Mouse (Mus musculus) MEL-GATA-1-ER (cell line): ENCODE measurements around the gene Ticrr.

Experiments used
- DNase-seq: peaks from one replicate; pipeline ENCODE4 v3.0.0-alpha.2; 2012; ENCODE audit warnings: low read depth; ENCODE audit errors: extremely low read depth

Gene Ticrr

DNA sequence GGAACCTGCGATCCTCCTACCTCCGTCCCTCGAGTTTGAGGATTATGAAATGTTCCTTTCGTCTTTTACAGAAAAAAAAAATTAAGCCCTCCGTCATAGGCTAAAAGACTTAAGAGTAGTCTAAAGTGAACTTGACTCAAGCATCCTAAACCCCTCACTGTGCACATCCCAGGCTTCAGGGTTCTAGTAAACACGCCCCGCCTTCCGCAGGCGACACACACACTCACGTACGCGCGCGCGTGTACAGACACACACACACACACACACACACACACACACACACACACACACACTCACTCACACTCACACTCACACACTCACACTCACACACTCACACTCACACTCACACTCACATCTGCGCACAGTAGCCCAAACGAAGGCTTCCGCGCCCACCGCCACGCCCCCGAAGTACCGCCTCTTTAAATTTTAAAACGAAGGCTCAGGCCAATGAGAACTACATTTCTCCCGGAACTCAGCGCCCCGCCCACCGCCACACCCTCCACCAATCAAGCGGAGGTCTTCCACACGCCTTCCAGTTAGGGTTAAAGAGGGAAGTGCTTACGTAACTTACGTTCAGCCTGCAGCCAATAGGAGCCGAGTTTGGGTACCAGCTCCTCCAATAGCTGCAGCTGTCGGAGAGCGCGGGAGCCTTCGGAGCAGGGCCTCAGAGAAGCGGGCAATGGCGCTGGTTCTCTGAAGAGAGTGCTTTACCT lies at the start of gene Ticrr:
Gene Ticrr (plus strand): TSS at position 619 of the 713 bp plus-strand sequence.
- DNase-seq = peak; percentile 98

DNA sequence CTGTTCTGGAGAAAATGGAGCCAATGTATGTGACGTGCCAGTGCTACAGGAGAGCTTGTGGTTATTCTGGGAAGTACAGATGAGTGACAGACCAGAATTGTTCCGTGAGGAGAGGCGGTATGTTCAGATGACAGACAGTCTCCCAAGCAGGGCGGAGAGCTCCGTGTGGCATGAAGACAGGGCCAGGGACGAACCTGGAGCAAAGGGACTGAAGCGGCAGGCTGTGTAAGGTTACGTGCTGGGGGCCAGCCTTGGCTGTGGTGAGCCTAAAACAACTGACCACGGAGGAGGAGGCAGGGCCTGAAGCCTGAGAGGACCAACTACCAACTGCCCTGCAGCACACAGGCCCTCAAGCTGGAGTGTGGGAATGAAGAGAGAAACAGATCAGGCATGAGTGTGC lies 48.1 kb upstream of the Ticrr start:
- no peak for DNase-seq

DNA sequence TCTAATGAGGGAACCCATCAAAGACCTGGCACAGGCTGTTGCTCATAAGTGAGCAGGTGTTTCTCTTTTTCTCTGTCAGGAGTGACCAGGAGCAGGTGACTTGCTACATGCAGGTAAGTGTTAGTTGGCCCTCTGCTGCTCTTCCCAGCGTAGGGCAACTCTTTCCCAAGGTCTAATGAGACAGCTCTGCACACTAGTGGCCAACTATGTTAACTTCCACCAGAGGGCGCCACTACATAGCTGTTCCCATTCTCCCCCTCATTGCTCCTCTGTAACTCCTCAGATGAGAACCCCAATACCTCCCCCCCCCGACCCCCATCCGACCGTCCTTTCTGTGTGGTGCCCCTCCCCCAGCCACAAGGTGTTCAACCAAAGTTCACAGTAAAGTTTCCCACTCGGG lies 47.2 kb upstream of the Ticrr start:
- peak; percentile 30 for DNase-seq

DNA sequence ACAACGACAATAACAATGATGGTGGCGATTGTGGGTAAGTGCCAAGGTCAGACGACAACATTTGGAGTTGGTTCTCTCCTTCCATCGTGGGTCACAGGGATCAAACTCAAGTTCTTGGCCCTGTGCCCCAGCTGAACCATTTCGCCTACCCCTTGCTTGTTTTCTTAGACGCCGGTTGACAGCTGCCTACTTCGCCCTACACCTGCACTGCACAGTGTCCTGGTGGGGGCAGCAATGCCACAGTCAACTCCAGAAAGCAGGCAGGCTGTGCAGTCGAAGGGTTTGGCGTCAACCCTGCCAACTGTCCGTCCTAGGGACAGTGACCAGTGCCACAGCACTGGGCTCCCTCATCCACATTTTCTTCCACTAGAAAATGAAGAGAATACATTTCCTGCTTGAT lies 46.7 kb upstream of the Ticrr start:
- no peak for DNase-seq

DNA sequence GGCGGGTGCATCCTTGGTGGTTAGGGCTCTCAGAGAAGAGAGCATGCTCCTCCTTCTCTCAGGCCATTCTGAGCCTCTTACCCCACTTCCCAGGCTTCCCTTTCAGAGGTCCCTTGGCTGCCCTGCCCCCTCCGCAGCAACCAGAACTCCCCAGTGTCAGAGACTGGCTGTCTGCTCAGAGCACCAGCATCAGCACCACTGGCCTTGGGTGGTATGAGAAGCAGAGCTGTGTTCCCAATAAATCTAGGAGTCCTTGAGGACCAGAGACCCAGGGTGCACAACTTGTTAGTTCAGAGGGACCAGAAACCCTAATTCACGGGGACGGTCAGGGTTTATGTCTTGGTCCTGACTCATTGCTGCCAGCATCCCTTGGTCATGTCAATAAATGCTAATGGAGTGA lies 45.0 kb upstream of the Ticrr start:
- no peak for DNase-seq

DNA sequence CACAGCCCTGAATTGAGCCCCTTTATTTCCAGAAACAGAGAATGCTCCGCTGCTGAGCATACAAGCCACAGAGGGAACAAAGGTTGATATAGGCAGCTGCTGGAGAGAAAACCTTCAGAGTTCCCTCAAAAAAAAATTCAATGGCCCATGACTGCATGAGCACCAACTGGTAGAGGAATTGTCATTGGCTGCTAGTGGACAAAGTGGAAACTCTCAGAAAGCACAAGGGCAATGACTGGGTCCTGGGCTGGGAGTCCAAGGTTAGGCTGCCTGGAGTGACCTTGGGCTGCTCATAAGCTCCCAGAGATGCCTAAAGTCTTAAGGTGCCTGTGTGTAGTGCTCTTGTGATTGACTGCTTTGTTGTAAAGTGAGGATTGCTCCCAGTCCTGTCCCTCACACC lies 44.1 kb upstream of the Ticrr start:
- DNase-seq = no peak

DNA sequence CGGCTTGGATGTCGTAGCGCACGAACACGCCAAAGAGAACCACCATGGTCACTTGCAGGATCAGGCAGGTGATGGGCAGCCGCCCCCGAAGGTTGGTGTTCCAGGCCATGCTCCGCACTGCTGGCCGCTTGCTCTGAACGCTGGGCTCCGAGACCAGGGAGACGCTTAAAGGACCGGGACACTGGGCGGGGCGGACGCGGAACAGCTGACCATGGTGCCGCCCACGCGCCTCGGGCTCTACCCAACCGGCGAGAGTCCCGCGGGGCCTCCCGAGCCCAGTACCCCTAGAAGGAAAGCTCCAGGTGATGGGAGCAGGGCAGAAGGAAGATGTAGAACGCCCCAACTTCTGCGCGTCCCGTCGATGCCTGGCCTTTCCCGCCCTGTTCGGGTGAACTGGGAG lies 42.6 kb upstream of the Ticrr start, which contains the start of gene Rhcg:
Gene Rhcg (minus strand): TSS at position 240 of the 400 bp plus-strand sequence.
- no peak for DNase-seq

DNA sequence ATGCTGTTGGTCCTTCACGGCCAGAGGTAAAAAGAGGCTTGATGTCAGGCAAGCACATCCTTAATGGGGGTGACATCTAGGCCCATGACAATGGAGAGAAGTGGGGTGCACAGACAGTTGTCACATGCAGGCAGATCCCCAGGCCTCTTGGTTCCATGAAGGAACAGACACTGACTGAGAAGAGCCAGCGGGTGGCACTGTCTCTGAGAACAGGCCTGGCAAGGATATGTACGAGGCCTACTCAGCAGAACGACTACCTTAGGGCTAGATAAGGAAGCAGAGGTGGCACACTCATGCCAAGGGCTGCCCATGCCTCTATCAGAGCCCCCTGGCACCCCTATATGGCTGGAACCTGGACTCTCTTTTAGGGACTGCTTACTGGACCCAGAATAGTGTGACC lies 40.5 kb upstream of the Ticrr start:
- peak; percentile 5 for DNase-seq

DNA sequence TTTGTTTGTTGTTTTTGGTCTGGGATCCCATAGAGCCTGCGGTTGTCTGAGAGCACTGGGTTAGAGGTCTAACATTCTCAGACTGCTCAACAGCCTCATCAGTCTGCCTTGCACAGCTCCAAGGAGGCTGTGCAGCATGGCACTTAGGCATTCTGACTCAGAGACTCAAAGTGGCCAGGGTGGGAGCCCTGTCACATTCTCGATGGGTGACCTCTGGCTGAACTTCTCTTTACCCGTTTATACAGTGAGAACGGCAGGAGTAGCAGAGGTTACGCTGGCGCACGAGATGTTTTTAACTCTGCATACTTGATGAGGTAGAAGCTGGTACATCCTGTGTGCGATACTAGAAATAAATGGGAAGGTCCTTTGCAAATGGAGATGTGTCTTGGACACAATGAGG lies 36.9 kb upstream of the Ticrr start:
- DNase-seq = no peak

DNA sequence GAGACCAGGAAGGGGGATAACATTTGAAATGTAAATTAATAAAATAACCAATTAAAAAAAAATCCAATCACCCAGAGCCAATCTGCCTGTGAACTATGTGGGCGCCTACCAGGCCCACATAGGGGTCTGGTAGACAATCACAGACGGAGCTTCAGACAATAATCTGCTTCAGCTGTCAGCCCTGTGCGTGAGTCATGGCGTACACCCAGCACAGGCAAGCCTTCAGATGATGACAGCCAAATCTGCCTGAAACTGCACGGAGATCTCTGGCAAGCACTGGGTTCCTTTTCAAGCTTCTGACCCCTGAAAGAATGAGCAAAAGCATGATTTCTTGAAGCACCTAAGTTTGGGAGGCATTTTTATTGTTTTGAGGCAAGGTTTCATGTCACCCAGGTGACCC lies 33.8 kb upstream of the Ticrr start:
- DNase-seq = no peak

DNA sequence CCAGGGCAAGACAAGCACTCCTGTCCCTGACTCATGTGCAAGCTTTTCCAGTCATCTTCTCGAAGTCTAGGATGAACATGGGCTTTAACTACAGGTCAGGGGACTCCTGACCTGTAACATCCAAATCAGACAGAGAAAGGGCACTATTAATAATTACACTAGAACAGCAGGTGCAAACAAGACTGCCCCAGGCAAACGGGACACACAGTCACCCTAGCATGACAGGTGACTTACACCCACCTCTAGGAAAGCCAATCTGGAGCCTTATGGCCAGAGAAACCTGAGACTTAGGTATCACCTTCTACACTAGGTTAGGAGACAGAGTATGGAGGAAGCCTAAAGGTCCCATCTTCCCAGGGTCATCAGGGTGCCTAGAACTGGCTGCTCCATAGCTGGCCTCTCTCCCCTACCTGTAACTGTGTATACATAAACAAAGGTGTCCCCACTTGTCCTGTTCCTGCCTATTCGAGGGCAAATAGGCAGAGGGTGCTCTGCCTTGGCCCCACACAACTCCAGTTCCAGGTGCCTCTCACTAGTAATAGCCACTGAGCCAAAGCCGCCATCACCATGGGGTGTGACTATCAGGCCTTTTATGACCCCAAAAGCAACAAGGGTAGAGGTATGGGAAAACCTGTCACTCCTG lies 31.6 kb upstream of the Ticrr start:
- DNase-seq = no peak

DNA sequence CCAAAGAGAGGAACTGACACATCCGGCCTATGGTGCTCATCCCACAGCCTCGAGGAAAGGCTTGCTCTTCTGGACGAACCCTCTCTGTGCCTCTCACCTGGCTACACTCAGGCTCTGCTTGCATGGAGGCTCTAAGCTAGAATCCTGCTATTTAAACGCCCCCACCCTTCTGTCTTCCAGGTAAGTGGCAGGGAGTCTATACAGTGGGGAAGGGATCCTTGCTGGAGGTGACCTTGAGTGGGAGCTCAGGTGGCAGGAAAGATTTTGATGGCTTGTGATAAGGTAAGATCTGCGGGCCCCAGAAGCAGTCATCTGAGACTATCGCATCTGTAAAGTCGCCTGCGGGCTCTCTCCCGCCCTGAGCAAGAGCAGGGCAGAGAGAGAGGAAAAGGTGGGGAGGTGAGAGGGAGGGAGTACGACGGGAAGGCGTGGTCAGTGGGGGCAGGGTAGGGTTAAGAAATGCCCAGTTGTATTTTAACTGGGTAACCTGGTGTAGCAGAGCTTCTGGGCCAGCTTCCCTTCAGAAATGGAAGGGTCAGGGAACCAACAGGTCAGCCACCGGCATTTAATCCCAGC lies 28.1 kb upstream of the Ticrr start:
- no peak for DNase-seq

DNA sequence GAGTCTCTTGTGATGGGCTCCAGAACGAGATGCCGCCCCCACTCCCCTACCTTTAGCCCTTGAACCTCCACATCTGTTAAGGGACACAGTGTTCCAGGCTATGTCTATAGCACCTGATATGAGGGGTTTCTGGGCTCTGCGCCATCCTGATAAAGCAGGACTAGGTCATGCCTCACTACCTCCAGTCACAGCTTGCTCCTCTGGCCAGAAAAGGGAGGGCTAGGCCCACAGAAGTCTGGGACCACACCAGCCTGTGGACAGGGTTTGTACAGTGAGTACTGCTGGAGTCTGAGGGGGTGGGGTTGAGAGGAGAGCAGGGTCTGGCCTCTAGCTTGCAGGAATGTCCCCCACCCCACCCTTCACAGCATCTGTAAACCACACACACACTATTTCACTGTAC lies 12.8 kb upstream of the Ticrr start:
- DNase-seq = no peak

DNA sequence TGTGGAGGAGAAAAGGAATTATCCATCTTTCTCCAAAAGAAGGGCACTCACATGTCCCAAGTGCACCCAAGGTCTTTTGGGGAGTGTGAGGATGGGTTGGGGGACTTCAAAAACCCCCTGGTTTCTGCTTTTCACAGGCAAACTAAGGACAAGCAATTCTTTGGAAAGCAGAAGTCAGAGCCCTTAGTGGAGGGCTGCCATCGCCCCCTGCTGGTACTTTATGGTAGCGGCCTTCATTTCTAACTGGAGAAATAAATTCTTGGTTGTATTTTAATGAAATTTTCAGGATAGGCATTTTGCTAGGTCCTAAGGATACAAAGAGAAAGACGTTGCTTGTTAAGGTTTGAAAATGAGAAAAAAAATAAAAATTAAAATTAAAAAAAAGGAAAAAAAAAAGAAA lies 11.0 kb upstream of the Ticrr start:
- DNase-seq = no peak

DNA sequence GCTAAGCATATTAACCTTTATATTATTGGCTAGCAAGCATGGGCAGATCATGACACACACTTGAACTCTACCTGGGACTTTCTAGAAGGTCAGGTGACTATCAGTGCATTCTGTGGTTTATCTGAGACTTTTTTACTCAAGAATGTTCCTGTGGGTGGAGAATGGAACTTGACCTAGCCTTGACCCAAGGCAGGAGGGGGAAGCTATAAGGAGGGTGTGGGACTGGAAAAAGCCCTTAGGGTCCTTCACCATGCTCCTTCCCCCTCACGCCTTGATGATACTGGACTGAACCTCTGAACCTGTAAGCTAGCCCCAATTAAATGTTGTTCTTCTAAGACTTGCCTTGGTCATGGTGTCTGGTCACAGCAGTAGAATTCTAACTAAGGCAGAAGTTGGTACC lies 5.8 kb upstream of the Ticrr start:
- no peak for DNase-seq

DNA sequence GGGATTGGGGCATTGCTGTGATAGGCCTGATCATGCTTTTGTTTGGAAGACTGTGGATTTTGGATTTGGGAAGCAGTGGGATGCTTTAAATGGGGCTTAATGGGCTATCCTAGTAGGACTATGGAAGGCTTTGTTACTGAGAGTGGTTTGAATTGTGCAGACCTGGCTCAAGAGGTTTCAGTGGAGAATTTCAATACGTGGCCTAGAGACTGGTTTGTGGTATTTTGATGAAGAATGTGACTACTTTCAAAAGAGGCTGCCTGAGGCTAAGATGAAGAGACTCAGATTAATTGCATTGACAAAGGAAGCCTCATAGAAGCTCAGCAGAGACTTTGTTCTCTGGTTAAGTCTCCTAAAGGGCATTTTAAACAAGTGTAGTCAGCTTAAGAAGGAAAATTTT lies 5.4 kb upstream of the Ticrr start:
- no peak for DNase-seq

DNA sequence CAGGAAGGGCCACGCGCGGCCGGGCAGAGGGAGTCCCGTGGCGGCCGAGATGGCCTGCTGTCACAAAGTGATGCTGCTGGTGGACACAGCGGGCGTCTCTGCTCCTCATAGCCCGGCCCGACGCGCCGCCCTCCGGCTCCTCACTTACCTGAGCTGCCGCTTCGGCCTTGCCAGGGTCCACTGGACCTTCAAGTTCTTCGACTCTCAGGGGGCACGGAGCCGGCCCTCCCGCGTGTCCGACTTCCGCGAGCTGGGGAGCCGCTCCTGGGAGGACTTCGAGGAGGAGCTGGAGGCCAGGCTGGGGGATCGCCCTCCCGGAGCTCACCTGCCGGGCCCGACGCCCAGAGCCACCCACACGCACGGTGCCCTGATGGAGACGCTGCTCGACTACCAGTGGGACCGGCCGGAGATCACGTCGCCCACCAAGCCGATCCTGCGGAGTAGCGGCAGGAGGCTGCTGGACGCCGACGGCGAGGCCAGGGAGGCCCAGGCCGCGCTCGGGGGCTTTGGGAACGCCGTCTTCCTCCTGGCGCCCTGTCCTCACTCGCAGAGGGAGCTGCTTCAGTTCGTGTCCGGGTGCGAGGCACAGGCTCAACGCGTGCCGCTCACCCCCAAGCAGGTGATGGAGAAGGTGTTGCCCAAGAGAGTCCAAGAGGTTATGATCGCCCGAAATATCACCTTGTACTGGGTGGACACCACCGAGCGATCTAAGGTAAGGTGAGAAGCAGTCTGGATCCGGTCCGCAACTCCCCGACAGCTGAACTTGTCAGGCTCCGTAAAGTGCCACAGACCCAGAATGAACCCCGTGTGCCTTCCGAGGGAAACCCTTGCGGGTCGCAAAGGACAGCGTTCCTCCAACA lies 525 bp downstream of the Ticrr start:
- no peak for DNase-seq

DNA sequence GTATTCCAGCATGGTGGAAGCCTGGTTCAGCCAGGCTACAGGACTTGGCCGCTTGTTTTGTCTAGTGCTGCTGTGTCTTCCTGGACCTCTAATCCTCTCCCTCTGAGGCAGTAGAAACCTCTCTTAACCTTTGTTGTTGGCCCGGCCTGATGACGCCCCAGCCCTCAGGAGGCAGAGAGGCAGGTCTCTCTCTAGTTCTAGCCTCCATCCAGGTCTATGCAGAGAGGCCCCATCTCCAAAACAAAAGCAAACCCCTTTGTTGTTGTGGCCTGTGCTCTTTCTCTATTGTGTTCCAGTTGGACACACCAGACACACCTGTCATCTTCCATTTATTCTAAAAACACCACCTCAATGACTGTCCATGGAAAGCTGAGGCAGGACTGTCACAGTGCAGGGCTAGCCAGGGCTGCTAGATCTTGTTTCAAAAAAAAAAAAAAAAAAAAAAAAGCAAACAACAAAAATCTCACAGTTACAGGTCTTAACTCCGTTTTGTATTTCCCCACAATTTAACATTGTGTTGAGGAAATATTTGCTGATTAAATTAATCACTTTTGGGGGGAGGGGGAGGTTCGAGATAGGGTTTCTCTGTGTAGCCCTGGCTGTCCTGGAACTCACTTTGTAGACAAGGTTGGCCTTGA lies 1.4 kb downstream of the Ticrr start:
- DNase-seq = no peak

DNA sequence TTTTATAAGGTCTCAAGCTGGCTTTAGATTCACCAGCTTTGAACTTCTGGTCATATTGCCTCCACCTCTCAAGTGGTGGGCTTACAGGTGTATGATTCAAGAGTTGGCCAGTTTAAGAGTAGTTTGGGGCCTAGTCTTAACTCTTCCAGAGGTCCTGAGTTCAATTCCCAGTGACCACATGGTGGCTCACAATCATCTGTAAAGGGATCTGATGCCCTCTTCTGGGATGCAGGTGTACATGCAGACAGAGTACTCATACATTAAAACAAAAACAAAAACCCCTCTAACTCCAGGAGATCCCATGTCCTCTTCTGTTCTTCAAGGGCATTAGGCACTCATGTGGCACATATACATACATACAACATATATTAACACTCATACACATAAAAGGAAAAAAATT lies 6.7 kb downstream of the Ticrr start:
- no peak for DNase-seq

DNA sequence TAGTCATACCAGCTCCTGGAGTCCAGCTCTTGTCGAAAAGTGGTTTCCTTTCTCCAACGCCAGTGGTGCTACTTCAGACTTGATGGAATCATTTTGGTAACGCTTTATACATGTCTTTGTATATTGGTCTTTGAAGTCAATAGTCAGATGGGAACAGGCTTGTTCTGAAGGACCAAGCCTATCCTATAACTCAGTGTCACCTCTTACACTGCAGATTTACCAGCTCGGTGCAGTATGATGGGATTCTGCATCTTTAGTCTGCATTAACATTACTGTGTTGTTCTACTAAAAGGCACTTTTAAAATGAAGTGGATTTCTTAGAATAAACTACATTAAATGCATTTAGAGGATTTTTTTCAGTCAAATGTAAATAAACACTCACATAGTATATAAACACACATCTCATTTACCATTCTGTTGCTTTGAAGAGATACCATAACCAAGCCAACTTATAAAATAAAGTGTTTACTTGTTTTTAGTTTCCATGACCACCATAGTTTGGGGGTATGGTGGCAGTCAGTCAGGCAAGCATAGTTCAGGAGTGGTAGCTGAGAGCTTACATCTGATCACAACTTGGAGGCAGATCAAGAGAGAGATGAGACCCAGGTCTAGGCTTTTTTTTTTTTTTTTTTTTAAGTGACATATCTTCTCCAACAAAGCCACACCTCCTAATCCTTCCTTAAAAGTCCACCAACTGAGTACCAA lies 11.1 kb downstream of the Ticrr start:
- no peak for DNase-seq

DNA sequence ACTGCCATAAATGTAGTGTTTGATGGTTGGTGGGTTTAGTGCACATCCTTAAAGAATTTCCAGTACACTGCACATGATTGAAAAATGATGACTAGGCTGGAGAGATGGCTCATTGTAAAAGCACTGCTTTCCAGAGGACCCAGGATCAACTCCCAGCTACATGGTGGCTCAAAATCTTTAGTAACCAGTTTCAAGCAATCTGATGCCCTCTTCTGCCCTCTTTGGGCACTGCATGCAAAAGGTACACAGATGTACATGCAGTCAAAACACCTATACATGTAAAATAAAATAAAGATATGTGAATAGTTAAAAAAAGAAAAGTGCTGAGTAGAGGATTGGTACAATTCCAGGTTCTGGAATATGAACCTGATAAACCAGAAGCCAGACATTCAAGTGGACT lies 19.2 kb downstream of the Ticrr start:
- no peak for DNase-seq
